Mouse (Mus musculus) forebrain, embryonic 13.5 days (tissue): ENCODE data around the gene Sae1. TPM values are rescaled to one million over a fixed set of nuclear protein-coding genes. Genes with fewer than 3 reads are reported as not detected.

Experiments used
- ATAC-seq: fragments of 200-750 bp; cut with Nextera tagmentation; 2 replicates; pipeline ENCODE4 v1.8.0; 2017
- H3K27ac ChIP-seq: fragments of 300-500 bp; sonication (generic); 2 replicates; pipeline ENCODE4 v1.5.1; 2015; ENCODE audit warnings: inconsistent platforms, mild to moderate bottlenecking, moderate library complexity
- H3K27me3 ChIP-seq: fragments of 300-500 bp; sonication (generic); 2 replicates; pipeline ENCODE4 v1.6.1; 2015; ENCODE audit warnings: mild to moderate bottlenecking, inconsistent platforms
- H3K36me3 ChIP-seq: fragments of 300-500 bp; sonication (generic); 2 replicates; pipeline ENCODE4 v1.6.1; 2015; ENCODE audit warnings: mild to moderate bottlenecking, inconsistent platforms; ENCODE audit not compliant: poor library complexity, severe bottlenecking
- H3K4me1 ChIP-seq: fragments of 300-500 bp; sonication (generic); 2 replicates; pipeline ENCODE4 v1.6.1; 2015; ENCODE audit warnings: inconsistent platforms
- H3K4me2 ChIP-seq: fragments of 300-500 bp; sonication (generic); 2 replicates; pipeline ENCODE4 v1.6.1; 2015; ENCODE audit warnings: inconsistent platforms, mild to moderate bottlenecking, moderate library complexity
- H3K4me3 ChIP-seq: fragments of 300-500 bp; sonication (generic); 2 replicates; pipeline ENCODE4 v1.5.1; 2015; ENCODE audit warnings: mild to moderate bottlenecking, inconsistent platforms
- H3K9ac ChIP-seq: fragments of 300-500 bp; sonication (generic); 2 replicates; pipeline ENCODE4 v1.6.1; 2015; ENCODE audit warnings: mild to moderate bottlenecking, inconsistent platforms
- H3K9me3 ChIP-seq: fragments of 300-500 bp; sonication (generic); replicated peaks from 2 replicates; pipeline ENCODE4 v1.6.1; 2016; ENCODE audit warnings: inconsistent platforms
- WGBS: fragments of 180-500 bp; shearing (Covaris S2); methylation state at CpG from one replicate; pipeline ENCODE4 v1.1.7; 2015; 5-methylcytosine and 5-hydroxymethylcytosine counted together
- polyA plus RNA-seq: library from polyadenylated mRNA; unstranded; fragments of >200 nt; fragmentation: Nextera tagmentation; extraction: Ambion mirVana; gene quantifications from 2 replicates; pipeline ENCODE4 v1.2.1, GENCODE M21; 2015

The Sae1 gene
- polyA plus RNA-seq, 1 experiment from 2014 or later, result 355 TPM

DNA sequence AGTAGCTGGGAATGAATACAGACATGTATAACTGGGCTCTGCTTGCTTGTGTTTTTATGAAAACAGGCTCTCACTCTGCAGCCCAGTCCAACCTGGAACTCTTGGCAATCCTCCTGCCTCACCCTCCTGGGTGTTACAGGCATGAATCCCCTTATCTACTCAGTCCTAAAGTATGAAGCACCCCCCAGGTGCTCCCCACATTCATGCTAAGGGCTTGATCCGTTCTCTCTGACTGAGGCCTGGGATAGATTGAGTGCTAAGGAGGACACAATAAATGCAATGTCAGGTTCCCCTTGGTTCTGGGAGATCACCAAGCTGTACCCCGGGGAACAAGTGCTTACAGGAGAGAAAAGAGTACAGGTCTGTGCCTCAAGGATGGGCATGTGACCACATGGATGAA is 90.0 kb downstream of the Sae1 start:
- WGBS, result 56% methylated on average over 2 of the region's 2 CpGs
- Histone ChIP-seq H3K9ac (no peak overlapping the region), H3K27me3 (no peaks in the 10 kb centered on the region), H3K9me3 (no peaks in the 10 kb centered on the region), H3K27ac (no peak overlapping the region), H3K4me1 (peaks cover 39% of the 10 kb centered on the region), H3K36me3 (no peaks in the 10 kb centered on the region), H3K4me3 (peak overlapping the region; percentile 39; the same call in 1 of the 2 replicates), H3K4me2 (0 out of 2 replicates have a peak overlapping the region, but pooled peaks have one; percentile 96)
- no peak for ATAC-seq

DNA sequence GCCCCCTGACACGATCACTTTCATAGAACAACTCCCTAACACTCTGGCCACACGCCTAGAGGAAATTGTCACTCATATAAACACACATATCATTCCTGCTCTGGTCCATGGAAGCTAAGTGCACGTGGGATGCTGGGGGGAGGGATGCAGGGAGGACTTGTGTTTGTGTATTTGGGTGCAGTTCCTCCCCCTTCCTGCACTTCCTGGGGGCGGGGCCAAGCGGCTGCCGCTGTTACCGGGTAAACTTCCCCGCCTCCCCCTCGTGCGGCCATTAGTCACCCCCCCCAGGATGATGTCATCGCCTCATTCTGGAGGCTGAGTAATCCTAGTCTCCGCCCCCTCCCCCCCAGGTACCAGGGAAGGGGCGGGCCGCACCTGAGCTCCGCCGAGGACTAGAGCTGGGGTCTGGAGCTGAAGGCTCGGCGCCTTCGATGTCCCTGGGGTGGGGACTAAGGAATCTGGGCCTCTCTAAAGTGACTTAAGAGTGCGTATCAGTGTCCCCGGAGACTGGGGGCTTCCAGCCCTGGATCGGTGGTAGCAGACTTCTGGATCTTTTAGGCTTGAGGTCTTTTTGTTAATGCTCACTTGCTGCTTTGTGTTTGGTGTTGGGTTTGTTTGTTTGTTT is 90.7 kb downstream of the Sae1 start:
- H3K27me3 ChIP-seq, result no peaks in the 10 kb centered on the region
- H3K9ac ChIP-seq, result peak overlapping the region; percentile 58
- no peaks in the 10 kb centered on the region for H3K36me3 ChIP-seq
- H3K9me3 ChIP-seq, result no peaks in the 10 kb centered on the region
- under 1% methylated on average over 15 of the region's 22 CpGs for WGBS
- H3K4me1 ChIP-seq, result peaks cover 39% of the 10 kb centered on the region
- no peak overlapping the region for H3K27ac ChIP-seq
- peak overlapping the region; percentile 39 for H3K4me3 ChIP-seq
- H3K4me2 ChIP-seq, result peak overlapping the region; percentile 96
- ATAC-seq, result no peak

DNA sequence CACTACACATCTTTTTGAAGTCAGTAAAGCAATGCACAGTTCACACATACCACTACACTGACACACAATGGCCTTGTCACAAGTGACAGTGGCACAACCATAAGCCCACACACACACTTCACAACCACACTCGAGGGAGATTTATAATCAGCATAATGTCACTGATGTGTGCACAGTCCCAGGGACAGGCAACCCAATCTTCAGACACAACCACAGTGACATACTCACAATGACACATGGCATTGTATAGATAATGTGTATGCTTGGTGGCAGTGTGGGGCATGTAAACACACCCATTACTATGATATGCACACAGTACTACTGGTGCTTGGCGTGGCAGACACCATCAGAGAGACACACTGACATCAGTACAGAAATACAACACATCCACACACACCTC is 91.5 kb downstream of the Sae1 start:
- no peaks in the 10 kb centered on the region for H3K27me3 ChIP-seq
- H3K4me1 ChIP-seq, result peaks cover 39% of the 10 kb centered on the region
- H3K36me3 ChIP-seq, result no peaks in the 10 kb centered on the region
- 25% methylated on average over 2 of the region's 2 CpGs for WGBS
- H3K9me3 ChIP-seq, result no peaks in the 10 kb centered on the region
- H3K27ac ChIP-seq, result no peak overlapping the region
- H3K9ac ChIP-seq, result no peak overlapping the region
- H3K4me2 ChIP-seq, result peak overlapping the region; percentile 96
- no peak for ATAC-seq
- H3K4me3 ChIP-seq, result peak overlapping the region; percentile 53; the same call in 1 of the 2 replicates

DNA sequence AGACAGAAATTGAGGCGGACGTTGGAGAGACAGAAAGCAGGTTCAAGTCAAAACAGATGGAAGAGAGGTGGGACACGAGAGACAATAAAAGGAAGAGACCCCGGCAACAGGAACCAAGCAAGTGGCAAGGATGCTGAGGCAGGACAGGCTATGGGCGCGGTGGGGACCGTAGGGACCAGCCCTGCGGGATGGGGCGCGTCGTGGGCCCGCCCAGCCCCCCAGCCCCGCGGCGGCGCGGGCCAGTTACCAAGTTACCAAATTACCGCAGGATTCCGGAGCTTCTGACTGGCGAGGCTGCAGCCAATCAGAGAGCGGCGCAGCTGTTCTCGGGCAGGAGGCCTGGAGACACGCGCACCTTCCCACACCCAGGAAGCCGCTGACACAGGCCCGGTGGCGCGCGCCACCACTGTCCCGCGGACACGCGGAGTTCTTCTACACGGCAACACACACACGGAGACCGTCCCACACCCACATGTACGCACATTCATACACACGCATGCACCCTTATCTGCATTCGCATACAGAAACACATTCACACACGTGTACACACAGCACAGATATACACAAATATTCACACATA is 92.2 kb downstream of the Sae1 start:
- peak; percentile 44 for ATAC-seq
- H3K36me3 ChIP-seq, result no peaks in the 10 kb centered on the region
- H3K4me3 ChIP-seq, result peak overlapping the region; percentile 53
- no peaks in the 10 kb centered on the region for H3K9me3 ChIP-seq
- H3K4me2 ChIP-seq, result peak overlapping the region; percentile 96
- H3K4me1 ChIP-seq, result peaks cover 39% of the 10 kb centered on the region
- 2% methylated on average over 41 of the region's 41 CpGs for WGBS
- H3K27ac ChIP-seq, result peak overlapping the region; percentile 63
- no peaks in the 10 kb centered on the region for H3K27me3 ChIP-seq
- peak overlapping the region; percentile 50 for H3K9ac ChIP-seq

DNA sequence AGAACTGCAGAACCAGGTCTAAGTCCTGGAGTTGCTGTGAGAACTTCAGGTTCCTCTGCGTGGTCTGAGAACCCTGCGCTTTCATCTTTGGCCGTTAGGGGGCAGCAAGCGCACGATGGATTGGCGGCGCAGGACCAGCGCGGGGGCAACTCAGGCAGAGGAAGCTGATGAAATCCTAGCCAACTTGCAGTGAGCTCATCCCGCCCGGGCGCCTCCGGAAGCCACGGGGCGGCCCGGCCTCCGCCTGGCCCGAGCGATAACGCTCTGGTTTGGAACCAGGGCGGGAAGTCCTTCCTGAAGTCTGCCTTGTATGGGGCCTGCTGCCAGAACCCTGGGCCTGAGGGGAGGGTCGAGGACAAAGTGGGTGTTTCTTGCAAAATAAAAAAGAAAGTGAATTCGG is 92.8 kb downstream of the Sae1 start:
- no peaks in the 10 kb centered on the region for H3K9me3 ChIP-seq
- peaks cover 35% of the 10 kb centered on the region for H3K4me1 ChIP-seq
- H3K4me3 ChIP-seq, result peak overlapping the region; percentile 53
- WGBS, result 0% methylated on average over 23 of the region's 23 CpGs
- H3K4me2 ChIP-seq, result peak overlapping the region; percentile 96
- peak overlapping the region; percentile 63 for H3K27ac ChIP-seq
- H3K36me3 ChIP-seq, result no peaks in the 10 kb centered on the region
- H3K27me3 ChIP-seq, result no peaks in the 10 kb centered on the region
- peak overlapping the region; percentile 50 for H3K9ac ChIP-seq
- peak; percentile 66 for ATAC-seq

DNA sequence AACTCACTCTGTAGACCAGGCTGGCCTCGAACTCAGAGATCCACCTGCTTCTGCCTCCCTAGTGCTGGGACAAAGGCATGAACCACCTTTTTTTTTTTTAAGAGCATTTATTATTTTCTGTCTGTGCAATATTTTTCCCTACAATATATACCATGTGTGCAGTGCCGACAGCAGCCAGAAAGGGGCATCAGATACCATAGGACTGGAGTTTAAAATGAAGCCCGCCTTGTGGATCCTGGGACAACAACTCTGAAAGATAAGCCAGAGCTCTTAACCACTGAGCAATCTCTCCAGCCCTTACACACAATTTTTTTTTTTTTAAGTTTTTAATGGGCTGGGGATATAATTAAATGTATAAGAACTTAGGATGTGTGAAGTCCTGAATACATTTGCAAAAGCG is 93.3 kb downstream of the Sae1 start:
- Histone ChIP-seq H3K4me3 (no peak overlapping the region), H3K4me2 (peak overlapping the region; percentile 96), H3K27ac (no peak overlapping the region), H3K9ac (no peak overlapping the region), H3K36me3 (no peaks in the 10 kb centered on the region), H3K9me3 (no peaks in the 10 kb centered on the region), H3K27me3 (no peaks in the 10 kb centered on the region), H3K4me1 (peaks cover 33% of the 10 kb centered on the region)
- 25% methylated on average over 4 of the region's 4 CpGs for WGBS
- ATAC-seq, result no peak

DNA sequence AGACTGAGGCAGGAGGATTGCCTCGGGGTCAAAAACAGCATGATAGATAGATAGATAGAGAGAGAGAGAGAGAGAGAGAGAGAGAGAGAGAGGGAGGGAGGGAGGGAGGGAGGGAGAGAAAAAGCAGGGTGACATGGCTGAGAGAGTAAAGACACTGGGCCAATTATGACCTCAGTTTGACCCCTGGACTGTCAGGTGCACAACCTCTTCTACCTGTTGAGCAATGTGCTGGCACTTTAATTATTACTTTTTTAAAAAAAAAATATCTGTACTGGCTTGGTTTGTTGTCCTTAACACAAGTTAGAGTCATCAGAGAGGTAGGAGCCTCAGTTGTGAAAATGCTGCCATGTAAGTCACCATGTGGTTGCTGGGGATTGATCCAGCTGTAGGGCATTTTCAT is 99.8 kb downstream of the Sae1 start:
- Histone ChIP-seq H3K9ac (no peak overlapping the region), H3K4me1 (peaks cover 12% of the 10 kb centered on the region), H3K4me3 (no peak overlapping the region), H3K27ac (no peak overlapping the region), H3K36me3 (peaks cover 14% of the 10 kb centered on the region), H3K9me3 (no peaks in the 10 kb centered on the region), H3K27me3 (no peaks in the 10 kb centered on the region), H3K4me2 (no peak overlapping the region)
- WGBS, result 83% methylated on average over 1 of the region's 1 CpGs
- no peak for ATAC-seq

DNA sequence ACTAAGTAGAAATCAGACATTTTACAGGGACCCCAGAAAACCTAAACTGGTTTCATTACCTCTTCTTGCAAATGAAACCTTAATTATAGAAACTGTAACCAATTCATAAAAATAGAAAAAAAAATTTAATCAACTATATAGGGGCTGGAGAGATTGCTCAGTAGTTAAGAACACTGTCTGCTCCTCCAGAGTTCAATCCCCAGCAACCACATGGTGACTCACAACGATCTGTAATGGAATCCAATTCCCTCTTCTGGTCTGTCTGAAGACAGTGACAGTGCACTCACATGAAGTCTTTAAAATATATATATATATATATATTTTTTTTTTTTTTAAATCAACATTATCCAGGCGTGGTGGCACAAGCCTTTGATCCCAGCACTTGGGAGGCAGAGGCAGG is 100.6 kb downstream of the Sae1 start:
- Histone ChIP-seq H3K4me3 (peak overlapping the region; percentile 64), H3K4me1 (peaks cover 12% of the 10 kb centered on the region), H3K4me2 (peak overlapping the region; percentile 54), H3K27ac (peak overlapping the region; percentile 92), H3K27me3 (no peaks in the 10 kb centered on the region), H3K36me3 (peaks cover 22% of the 10 kb centered on the region), H3K9me3 (no peaks in the 10 kb centered on the region), H3K9ac (peak overlapping the region; percentile 72)
- WGBS, result 92% methylated on average over 2 of the region's 2 CpGs
- no peak for ATAC-seq

DNA sequence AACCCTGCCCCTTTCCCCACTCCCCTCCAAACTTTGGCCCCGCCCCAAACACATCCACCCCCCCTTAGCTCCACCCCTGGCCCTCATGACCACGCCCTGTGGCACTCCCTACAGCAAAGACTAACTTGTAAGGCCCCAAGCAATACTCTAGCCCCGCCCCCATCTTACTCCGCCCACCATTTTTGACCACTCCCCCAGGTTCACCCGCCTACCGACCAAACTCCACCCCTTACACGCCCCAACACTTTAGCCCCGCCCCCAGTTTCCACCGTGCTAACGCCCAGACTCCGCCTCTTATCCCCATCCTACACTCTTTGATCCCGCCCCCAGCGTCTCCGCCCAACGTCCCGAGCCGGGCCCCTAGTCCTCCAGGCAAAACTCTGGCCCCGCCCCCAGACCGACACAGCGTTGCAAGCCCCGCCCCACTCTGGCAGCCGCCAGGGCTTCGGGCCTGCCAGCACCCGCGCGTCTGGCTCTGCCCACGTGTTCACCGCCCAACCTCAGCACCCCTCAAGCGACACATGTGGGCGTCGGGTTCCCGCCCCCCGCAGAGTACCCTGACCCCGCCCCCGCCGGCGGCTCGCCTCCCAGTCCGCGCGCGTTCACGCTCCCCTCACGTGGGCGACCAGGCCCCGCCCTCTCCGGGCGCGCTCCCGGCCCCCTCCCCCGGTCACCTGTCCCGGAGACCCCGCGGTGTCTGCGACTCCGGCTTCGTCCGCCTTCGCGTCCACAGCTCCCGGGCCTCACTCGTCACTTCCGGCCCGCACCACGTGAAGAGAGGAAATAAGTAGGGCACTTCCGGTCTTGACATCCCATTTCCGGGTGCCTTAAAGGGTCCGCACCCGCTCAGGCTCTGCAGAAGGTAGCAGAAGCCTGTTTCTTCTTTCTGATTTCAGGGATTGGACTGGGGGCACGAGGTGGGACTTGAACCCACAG is 101.3 kb downstream of the Sae1 start, which contains the start of gene Ccdc9:
Gene Ccdc9, minus strand, starts transcription at position 770 of the 936 bp plus-strand sequence.
- under 1% methylated on average over 61 of the region's 70 CpGs for WGBS
- peaks cover 12% of the 10 kb centered on the region for H3K4me1 ChIP-seq
- H3K4me3 ChIP-seq, result peak within 1 kb of the TSS; percentile 64
- peak; percentile 95 for ATAC-seq
- peak within 1 kb of the TSS; percentile 54 for H3K4me2 ChIP-seq
- H3K27ac ChIP-seq, result peak within 1 kb of the TSS; percentile 92
- H3K27me3 ChIP-seq, result no peaks in the 10 kb centered on the region
- H3K9me3 ChIP-seq, result no peaks in the 10 kb centered on the region
- peak within 1 kb of the TSS; percentile 72 for H3K9ac ChIP-seq
- peaks cover 29% of the 10 kb centered on the region for H3K36me3 ChIP-seq

DNA sequence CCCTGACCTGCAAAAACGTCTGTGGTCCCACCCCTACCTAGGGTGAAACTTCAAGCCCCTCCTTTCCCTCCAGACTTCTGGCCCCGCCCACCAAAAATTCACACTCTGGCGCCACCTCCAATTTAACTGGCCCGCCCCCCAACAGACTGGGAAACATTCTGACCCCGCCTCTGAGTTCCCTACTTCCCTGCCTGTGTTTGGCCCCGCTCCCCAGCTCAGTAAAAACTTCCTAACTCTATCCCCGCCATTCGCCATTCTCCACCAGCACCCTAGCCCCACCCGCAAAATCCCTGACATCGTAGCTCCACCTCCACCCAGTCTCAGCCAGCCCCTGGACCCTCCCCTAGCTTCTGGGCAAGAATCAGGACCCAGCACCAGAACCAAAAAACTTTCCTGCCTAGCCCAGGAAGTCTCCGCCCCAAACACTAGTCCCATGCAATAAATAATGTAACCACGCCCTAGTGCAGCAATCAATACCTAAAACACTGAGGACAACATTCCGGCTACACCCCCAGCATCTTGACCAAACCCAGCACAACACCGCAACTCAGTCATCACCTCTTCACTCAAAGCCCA is 102.1 kb downstream of the Sae1 start:
- 3% methylated on average over 14 of the region's 14 CpGs for WGBS
- ATAC-seq, result peak; percentile 56

DNA sequence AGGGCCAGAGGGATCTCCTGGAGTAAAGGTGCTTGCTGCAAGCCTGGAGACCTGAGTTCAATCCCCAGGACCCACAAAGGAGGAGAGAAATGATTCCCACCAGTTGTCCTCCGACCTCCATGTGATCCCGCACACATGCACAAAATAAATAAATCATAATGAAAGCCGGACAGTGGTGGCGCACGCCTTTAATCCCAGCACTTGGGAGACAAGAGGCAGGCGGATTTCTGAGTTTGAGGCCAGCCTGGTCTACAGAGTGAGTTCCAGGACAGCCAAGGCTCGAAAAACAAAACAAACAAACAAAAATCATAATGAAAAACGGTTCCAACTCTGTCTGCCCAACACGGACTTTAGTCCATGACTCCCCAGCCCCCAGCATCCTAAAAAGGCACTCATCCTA is 102.7 kb downstream of the Sae1 start:
- Histone ChIP-seq H3K9ac (no peak overlapping the region), H3K4me2 (peak overlapping the region; percentile 54; the same call in 1 of the 2 replicates), H3K9me3 (no peaks in the 10 kb centered on the region), H3K27me3 (no peaks in the 10 kb centered on the region), H3K36me3 (peaks cover 43% of the 10 kb centered on the region), H3K4me1 (peaks cover 12% of the 10 kb centered on the region), H3K4me3 (peak overlapping the region; percentile 64), H3K27ac (no peak overlapping the region)
- WGBS, result 76% methylated on average over 9 of the region's 9 CpGs
- ATAC-seq, result no peak

More for the DNA sequence above, 102.1 kb downstream of the Sae1 start:
- Histone ChIP-seq H3K27ac (0 out of 2 replicates have a peak overlapping the region, but pooled peaks have one; percentile 92), H3K9ac (no peak overlapping the region), H3K4me2 (peak overlapping the region; percentile 54), H3K36me3 (peaks cover 37% of the 10 kb centered on the region), H3K9me3 (no peaks in the 10 kb centered on the region), H3K27me3 (no peaks in the 10 kb centered on the region), H3K4me1 (peaks cover 12% of the 10 kb centered on the region), H3K4me3 (peak overlapping the region; percentile 64)
